Mouse (Mus musculus): ENCODE results near the gene Zfp653.
"Not testable (repeated sequence)": the region's sequence is repeated elsewhere in the genome, so short reads cannot be mapped to it uniquely, and the experiment has no call there.

Zfp653 gene

DNA sequence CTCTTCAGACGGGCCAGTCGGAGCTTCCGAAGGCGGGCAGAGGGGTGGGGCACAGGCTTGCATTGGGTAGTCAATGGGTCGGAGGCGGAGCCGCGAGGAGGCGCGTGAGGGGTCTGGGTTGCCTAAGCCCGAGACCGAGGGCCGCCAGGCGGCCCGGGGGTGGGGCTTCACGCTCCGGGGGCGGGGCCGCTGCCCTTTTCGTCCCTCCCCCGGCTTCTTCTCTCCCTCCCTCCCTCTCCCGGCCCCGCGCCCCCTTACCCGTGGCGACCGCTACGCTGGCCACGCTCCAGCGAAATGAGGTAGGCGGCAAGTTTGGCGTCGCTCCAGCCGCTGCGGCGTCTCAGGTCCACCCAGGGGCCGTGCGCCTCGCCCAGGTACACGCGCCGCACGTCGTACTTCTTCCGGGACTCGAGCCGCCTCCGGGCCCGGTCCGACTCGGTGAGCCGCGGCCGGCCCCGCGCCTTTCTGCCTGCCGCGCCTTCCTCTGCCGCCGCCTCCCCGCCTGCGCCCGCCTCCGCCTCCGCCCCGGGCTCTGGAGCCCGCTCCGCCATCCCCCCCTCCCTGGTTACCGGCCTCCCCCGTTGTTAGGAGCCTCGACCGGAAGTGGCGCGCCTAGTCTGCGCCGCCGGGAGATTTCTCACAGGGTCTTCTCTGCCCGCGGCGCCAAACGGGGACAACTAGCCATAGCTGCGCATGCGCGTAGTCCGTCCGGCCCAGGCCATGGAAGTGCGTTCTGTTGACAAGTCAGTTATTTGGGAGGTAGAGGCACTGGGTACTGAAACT lies at the start of gene Zfp653, which contains the start of gene Gm49318:
Gene Zfp653 (minus strand): TSS at position 586 of the 783 bp plus-strand sequence.
Gene Gm49318 (minus strand): TSS at position 469 of the 783 bp plus-strand sequence.
- DNase-seq (ENCODE audit: low read depth, low spot score), result peak; percentile 96

GRCm38 (mm10) chr9:22119543-22119942 lies 48.4 kb upstream of the Zfp653 start:
- no peak for DNase-seq (ENCODE audit: low read depth, low spot score)

- DNase-seq (ENCODE audit: low read depth, low spot score), result peak; percentile 68
Observed at GRCm38 (mm10) chr9:22117754-22118456, 46.7 kb upstream of the Zfp653 start.

- DNase-seq (ENCODE audit: low read depth, low spot score), result peak; percentile 98
Observed at GRCm38 (mm10) chr9:22116740-22117426, 45.7 kb upstream of the Zfp653 start, which contains the start of gene Elof1. Gene Elof1 (minus strand): TSS chr9:22117172.

DNA sequence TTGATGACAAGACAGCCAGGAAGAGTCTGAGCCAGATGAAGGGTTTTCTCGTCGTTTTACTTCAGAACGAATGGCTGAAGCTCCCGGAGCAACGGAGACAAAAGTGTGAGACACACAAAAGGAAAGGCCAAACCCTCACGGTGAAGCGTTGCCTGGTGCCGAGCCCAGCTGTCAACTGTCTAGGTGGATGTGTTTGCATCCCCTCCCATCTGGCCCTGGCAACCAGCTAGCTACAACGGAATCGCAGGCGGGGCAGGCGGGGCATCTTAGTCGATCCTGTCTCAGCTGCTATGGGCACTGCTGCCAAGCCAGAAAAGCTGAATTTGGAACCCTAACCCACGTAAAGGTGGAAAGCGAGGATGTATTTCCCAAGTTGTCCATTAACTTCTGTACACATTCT lies 44.9 kb upstream of the Zfp653 start:
- DNase-seq (ENCODE audit: low read depth, low spot score), result no peak

DNA sequence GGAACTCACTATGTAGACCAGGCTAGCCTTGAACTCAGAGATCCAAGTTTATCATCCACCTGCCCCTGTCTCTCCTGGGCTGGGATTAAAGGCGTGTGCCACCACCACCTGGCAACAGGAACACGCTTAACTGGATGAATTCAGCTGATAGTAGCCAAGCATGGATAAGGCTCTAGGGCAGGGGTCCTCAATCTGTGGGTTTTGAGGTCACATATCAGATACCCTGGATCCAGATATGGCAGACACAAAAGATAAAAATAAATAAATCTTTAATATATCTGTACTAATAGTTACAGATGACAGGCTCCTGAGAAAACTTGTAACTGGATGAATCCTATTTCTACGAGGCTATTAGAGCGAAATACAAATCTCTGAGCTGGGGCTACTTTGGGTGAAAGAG lies 44.5 kb upstream of the Zfp653 start:
- DNase-seq (ENCODE audit: low read depth, low spot score), result no peak

- no peak for DNase-seq (ENCODE audit: low read depth, low spot score)
Observed at GRCm38 (mm10) chr9:22108194-22108593, 37.0 kb upstream of the Zfp653 start.

DNA sequence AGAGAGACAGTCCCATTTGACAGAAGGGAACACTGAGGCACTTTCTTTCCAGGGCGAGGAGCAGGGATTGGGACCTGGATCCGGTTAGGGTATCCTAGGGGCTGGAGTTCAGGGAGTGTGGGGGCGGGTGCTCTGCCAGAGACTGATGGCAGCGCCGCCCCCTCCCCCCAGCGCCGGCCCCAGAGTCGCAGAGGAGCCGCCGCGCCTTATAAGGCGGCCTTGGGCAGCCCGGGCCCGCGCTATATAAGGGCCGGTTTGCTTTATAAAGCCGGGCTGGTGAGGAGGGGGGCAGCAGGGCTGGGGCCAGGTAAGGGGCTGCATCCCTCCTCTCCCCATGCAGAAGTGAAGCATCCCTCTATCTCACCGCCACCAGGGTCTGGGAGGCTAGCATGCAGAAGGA lies 28.7 kb upstream of the Zfp653 start:
- no peak for DNase-seq (ENCODE audit: low read depth, low spot score)

DNA sequence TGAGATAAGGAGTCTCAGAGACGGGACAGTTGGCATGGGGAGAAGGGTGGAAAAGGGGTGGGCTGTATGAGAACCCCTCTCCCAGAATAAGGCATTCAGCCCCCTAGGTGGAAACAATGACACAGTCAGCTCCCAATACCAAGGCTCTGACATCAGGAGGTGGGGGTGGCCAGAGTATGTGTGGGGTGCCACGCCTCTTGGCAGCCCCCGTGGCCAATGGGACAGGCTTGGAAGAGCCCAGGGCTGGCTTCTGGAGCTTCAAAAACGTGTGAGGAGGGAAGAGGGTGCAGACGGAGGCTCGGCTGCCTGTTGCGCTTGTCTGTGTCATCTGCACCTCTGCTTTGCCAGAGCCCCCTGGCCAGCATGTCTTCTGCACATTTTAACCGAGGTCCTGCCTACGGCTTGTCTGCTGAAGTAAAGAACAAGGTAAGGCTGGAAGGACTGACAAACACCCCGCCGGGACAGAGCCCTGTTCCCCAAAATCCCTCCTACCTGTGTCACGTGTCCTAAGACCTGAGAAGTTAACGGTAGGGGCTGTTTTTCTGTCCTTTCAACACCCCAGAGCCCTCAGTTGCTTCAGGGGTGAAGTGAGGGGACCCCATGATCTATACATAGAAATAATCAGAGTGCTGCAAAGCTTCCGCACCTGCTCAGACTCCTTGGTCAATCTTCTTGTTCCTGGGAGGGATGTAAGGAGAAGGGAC lies 28.0 kb upstream of the Zfp653 start, which contains the start of gene Cnn1:
Gene Cnn1 (plus strand): TSS at position 224 of the 704 bp plus-strand sequence.
- DNase-seq (ENCODE audit: low read depth, low spot score), result no peak

DNA sequence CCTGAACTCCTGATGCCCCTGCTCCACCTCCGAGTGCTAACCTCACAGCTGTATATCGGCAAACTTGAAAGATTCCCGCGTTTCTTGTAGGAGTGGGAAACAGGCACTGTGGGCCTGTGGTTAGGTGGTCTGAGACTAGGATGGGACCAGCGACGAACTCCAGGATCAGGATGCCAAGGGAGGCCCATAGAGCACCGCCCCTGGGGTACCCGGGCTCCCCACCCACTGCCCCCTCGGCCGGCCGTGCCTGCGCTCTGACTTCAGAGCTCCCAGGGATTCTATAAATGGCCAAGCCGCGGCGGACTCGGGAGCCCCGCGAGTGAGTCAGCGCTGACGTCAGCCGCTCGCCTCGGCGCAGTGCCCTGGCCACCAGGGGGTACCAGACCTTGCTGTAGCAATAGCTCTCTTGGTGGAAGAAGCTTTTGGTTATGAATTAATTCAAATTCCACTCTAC lies 24.7 kb upstream of the Zfp653 start:
- DNase-seq (ENCODE audit: low read depth, low spot score), result peak; percentile 65

GRCm38 (mm10) chr9:22092746-22093145 lies 21.6 kb upstream of the Zfp653 start:
- no peak for DNase-seq (ENCODE audit: low read depth, low spot score)

DNA sequence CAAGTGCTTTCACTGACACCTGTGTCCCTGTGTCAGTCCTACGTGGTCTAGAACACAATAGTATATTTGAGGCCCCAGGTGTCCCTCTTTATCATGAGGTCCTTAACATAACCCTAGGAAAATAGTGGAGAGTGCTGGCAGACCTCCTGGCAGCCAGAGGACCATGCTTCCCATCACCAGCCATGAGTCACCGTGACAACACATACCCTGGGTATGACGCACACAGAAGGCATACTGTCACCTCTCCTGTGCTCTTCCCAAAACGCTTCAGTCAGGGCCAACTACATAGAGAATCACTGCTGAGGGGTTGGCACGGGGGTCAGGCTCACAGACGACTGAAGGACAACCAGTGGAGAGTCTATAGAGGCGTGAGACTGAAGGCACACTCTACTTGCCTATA lies 18.8 kb upstream of the Zfp653 start:
- no peak for DNase-seq (ENCODE audit: low read depth, low spot score)

GRCm38 (mm10) chr9:22089281-22089680 lies 18.1 kb upstream of the Zfp653 start:
- no peak for DNase-seq (ENCODE audit: low read depth, low spot score)

GRCm38 (mm10) chr9:22087034-22087618 lies 15.9 kb upstream of the Zfp653 start:
- DNase-seq (ENCODE audit: low read depth, low spot score), result no peak

DNA sequence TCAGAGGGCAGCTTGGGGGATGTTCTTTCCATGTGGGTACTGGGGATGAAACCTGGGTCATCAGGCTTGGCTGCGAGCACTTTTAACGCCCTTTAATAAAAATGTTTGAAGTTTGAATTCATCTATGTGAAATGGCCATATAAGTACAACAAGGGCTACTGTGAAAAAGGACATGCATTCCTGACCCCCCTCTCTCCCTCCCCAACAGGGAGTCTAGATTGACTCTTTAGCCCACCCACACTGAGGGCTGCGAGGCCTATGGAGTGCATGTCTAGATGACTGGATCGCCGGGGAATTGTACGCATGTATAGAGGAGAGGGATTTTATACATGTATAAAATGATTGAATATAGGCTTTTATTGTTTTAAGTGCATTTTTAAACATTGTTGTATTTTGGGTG lies 14.8 kb upstream of the Zfp653 start:
- DNase-seq (ENCODE audit: low read depth, low spot score), result no peak

GRCm38 (mm10) chr9:22085022-22085834 lies 14.1 kb upstream of the Zfp653 start, which contains the start of gene Ecsit:
Gene Ecsit (minus strand): TSS chr9:22085438.
- DNase-seq (ENCODE audit: low read depth, low spot score), result peak; percentile 97

GRCm38 (mm10) chr9:22084667-22085021 lies 13.5 kb upstream of the Zfp653 start:
- DNase-seq (ENCODE audit: low read depth, low spot score), result no peak

GRCm38 (mm10) chr9:22076223-22076622 lies 5.0 kb upstream of the Zfp653 start:
- DNase-seq (ENCODE audit: low read depth, low spot score), result no peak

DNA sequence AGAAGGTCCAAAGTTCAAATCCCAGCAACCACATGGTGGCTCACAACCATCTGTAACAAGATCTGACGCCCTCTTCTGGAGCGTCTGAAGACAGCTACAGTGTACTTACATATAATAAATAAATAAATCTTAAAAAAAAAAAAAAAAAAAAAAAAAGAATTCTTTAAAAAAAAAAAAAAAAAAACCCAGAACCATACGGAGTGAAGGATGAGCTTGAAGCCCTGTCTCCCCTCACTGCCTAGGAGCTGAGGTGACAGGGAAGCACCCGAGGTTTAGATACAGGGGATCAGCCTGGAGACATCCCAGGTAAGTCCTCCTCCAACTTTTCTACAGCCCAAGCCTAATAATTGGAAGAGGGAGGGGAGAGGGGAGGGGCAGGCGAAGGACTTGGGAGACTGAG lies 4.6 kb upstream of the Zfp653 start:
- not testable (repeated sequence) for DNase-seq (ENCODE audit: low read depth, low spot score)

GRCm38 (mm10) chr9:22072276-22072675 lies 1.1 kb upstream of the Zfp653 start:
- no peak for DNase-seq (ENCODE audit: low read depth, low spot score)
